Mouse (Mus musculus): Measurements from ENCODE around the gene Pnpo. TPM values are rescaled to one million over a fixed set of nuclear protein-coding genes. Genes with fewer than 3 reads are reported as not detected.

Pnpo gene
- total RNA-seq, 1 experiment, result 24.0 TPM

- H3K4me3 ChIP-seq (ENCODE audit: insufficient read depth in 1 of 2, low read depth in 1 of 2, low read length in 2 of 2, poor library complexity in 1 of 2, severe bottlenecking in 1 of 2), result peak overlapping the region; percentile 13 to 53; a peak in 3 of 4 replicates
- H3K36me3 ChIP-seq (ENCODE audit: control insufficient read depth, insufficient read depth, low read length, poor library complexity, severe bottlenecking), result peaks cover 59% of the 10 kb centered on the region
- in situ Hi-C loops (cut with MboI; ENCODE audit: low sequenced_read_pairs in 2 of 2, unreplicated experiment in 2 of 2), result no loop called here
- no peaks in the 10 kb centered on the region for H3K9me3 ChIP-seq (ENCODE audit: control insufficient read depth, insufficient read depth, low read depth, low read length)
- peak overlapping the region; percentile 74; the same call in 1 of the 2 replicates for H3K9ac ChIP-seq (ENCODE audit: insufficient read depth, low read depth, low read length, poor library complexity, severe bottlenecking)
- TF ChIP-seq ZNF384 (IDR thresholded peaks at IDR 0.05; ENCODE audit: low read depth, low read length) (no peak), CHD2 (IDR thresholded peaks at IDR 0.05; ENCODE audit: low read depth, low read length) (no peak), ZC3H11A (IDR thresholded peaks at IDR 0.05; ENCODE audit: borderline replicate concordance, low read depth, low read length) (no peak), MAFK (IDR thresholded peaks at IDR 0.05; ENCODE audit: insufficient read depth, low read depth, low read length) (no peak), HCFC1 (IDR thresholded peaks at IDR 0.05; ENCODE audit: borderline replicate concordance, insufficient read depth, low read length) (no peak)
- DNase-seq (ENCODE audit: low read depth, low spot score), result no peak
- peaks cover 9 to 20% of the 10 kb centered on the region in 2 experiments for H3K4me1 ChIP-seq (ENCODE audit: control insufficient read depth in 2 of 2, insufficient read depth in 2 of 2, low read length in 2 of 2, poor library complexity in 1 of 2)
- H3K27ac ChIP-seq (ENCODE audit: insufficient read depth, low read depth, low read length, poor library complexity, severe bottlenecking), result peak overlapping the region; percentile 8; the same call in 1 of the 2 replicates
Measured at GRCm38 (mm10) chr11:96955094-96955493, 11.3 kb upstream of the Pnpo start.

GRCm38 (mm10) chr11:96952896-96953295, 9.1 kb upstream of the Pnpo start:
- Histone ChIP-seq H3K27ac (ENCODE audit: insufficient read depth, low read depth, low read length, poor library complexity, severe bottlenecking) (no peak overlapping the region), H3K4me1 (ENCODE audit: control insufficient read depth in 2 of 2, insufficient read depth in 2 of 2, low read length in 2 of 2, poor library complexity in 1 of 2) (peaks cover 9 to 20% of the 10 kb centered on the region in 2 experiments), H3K4me3 (ENCODE audit: insufficient read depth in 1 of 2, low read depth in 1 of 2, low read length in 2 of 2, poor library complexity in 1 of 2, severe bottlenecking in 1 of 2) (no peak overlapping the region), H3K36me3 (ENCODE audit: control insufficient read depth, insufficient read depth, low read length, poor library complexity, severe bottlenecking) (peaks cover 44% of the 10 kb centered on the region), H3K9ac (ENCODE audit: insufficient read depth, low read depth, low read length, poor library complexity, severe bottlenecking) (no peak overlapping the region), H3K9me3 (ENCODE audit: control insufficient read depth, insufficient read depth, low read depth, low read length) (no peaks in the 10 kb centered on the region)
- no peak for DNase-seq (ENCODE audit: low read depth, low spot score)
- TF ChIP-seq ZNF384 (IDR thresholded peaks at IDR 0.05; ENCODE audit: low read depth, low read length), result no peak
- no peak for TF ChIP-seq ZC3H11A (IDR thresholded peaks at IDR 0.05; ENCODE audit: borderline replicate concordance, low read depth, low read length)
- in situ Hi-C loops (cut with MboI; ENCODE audit: low sequenced_read_pairs in 2 of 2, unreplicated experiment in 2 of 2), result no loop called here

DNA sequence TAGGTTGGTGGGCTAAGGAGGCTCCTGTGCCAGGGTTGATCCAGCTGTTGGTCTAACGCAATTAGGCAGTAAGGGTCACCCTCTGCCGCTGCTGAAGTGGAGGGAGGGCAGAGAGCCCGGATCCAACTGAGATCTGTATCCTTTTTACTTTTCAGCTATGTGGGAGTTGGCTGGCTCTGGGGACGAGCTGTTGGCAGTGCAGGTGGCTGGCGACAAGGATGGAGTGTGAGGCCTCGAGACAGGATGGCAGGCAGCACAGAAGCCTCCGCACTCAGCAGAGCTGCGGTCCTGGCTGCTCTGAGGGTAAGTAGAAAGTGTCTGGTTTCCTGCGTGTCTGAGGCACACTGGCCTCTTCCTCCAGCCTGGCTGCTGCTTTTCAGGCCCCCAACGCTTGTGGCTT, 8.6 kb upstream of the Pnpo start:
- Histone ChIP-seq H3K27ac (ENCODE audit: insufficient read depth, low read depth, low read length, poor library complexity, severe bottlenecking) (no peak overlapping the region), H3K36me3 (ENCODE audit: control insufficient read depth, insufficient read depth, low read length, poor library complexity, severe bottlenecking) (peaks cover 42% of the 10 kb centered on the region), H3K4me1 (ENCODE audit: control insufficient read depth in 2 of 2, insufficient read depth in 2 of 2, low read length in 2 of 2, poor library complexity in 1 of 2) (peaks cover 9 to 21% of the 10 kb centered on the region in 2 experiments), H3K9me3 (ENCODE audit: control insufficient read depth, insufficient read depth, low read depth, low read length) (no peaks in the 10 kb centered on the region), H3K4me3 (ENCODE audit: insufficient read depth in 1 of 2, low read depth in 1 of 2, low read length in 2 of 2, poor library complexity in 1 of 2, severe bottlenecking in 1 of 2) (no peak overlapping the region), H3K9ac (ENCODE audit: insufficient read depth, low read depth, low read length, poor library complexity, severe bottlenecking) (no peak overlapping the region)
- no peak for DNase-seq (ENCODE audit: low read depth, low spot score)
- in situ Hi-C loops (cut with MboI; ENCODE audit: low sequenced_read_pairs in 2 of 2, unreplicated experiment in 2 of 2), result no loop called here
- no peak for TF ChIP-seq HCFC1 (IDR thresholded peaks at IDR 0.05; ENCODE audit: borderline replicate concordance, insufficient read depth, low read length)
- TF ChIP-seq ZC3H11A (IDR thresholded peaks at IDR 0.05; ENCODE audit: borderline replicate concordance, low read depth, low read length), result no peak
- no peak for TF ChIP-seq MAFK (IDR thresholded peaks at IDR 0.05; ENCODE audit: insufficient read depth, low read depth, low read length)
- TF ChIP-seq CHD2 (IDR thresholded peaks at IDR 0.05; ENCODE audit: low read depth, low read length), result no peak
- TF ChIP-seq ZNF384 (IDR thresholded peaks at IDR 0.05; ENCODE audit: low read depth, low read length), result no peak

GRCm38 (mm10) chr11:96950767-96951166, 7.0 kb upstream of the Pnpo start:
- in situ Hi-C loops (cut with MboI; ENCODE audit: low sequenced_read_pairs in 2 of 2, unreplicated experiment in 2 of 2), result no loop called here
- no peak for DNase-seq (ENCODE audit: low read depth, low spot score)
- Histone ChIP-seq H3K36me3 (ENCODE audit: control insufficient read depth, insufficient read depth, low read length, poor library complexity, severe bottlenecking) (peaks cover 39% of the 10 kb centered on the region), H3K9ac (ENCODE audit: insufficient read depth, low read depth, low read length, poor library complexity, severe bottlenecking) (no peak overlapping the region), H3K4me3 (ENCODE audit: insufficient read depth in 1 of 2, low read depth in 1 of 2, low read length in 2 of 2, poor library complexity in 1 of 2, severe bottlenecking in 1 of 2) (no peak overlapping the region), H3K9me3 (ENCODE audit: control insufficient read depth, insufficient read depth, low read depth, low read length) (no peaks in the 10 kb centered on the region), H3K4me1 (ENCODE audit: control insufficient read depth in 2 of 2, insufficient read depth in 2 of 2, low read length in 2 of 2, poor library complexity in 1 of 2) (peaks cover 8 to 16% of the 10 kb centered on the region in 2 experiments; a peak in 3 of 4 replicates), H3K27ac (ENCODE audit: insufficient read depth, low read depth, low read length, poor library complexity, severe bottlenecking) (no peak overlapping the region)
- TF ChIP-seq ZNF384 (IDR thresholded peaks at IDR 0.05; ENCODE audit: low read depth, low read length), result peak; percentile 78
- TF ChIP-seq CHD2 (IDR thresholded peaks at IDR 0.05; ENCODE audit: low read depth, low read length), result no peak

- Histone ChIP-seq H3K4me3 (ENCODE audit: insufficient read depth in 1 of 2, low read depth in 1 of 2, low read length in 2 of 2, poor library complexity in 1 of 2, severe bottlenecking in 1 of 2) (no peak overlapping the region), H3K9me3 (ENCODE audit: control insufficient read depth, insufficient read depth, low read depth, low read length) (no peaks in the 10 kb centered on the region), H3K9ac (ENCODE audit: insufficient read depth, low read depth, low read length, poor library complexity, severe bottlenecking) (no peak overlapping the region), H3K27ac (ENCODE audit: insufficient read depth, low read depth, low read length, poor library complexity, severe bottlenecking) (no peak overlapping the region), H3K4me1 (ENCODE audit: control insufficient read depth in 2 of 2, insufficient read depth in 2 of 2, low read length in 2 of 2, poor library complexity in 1 of 2) (peaks cover 0 to 7% of the 10 kb centered on the region in 2 experiments; a peak in 1 of 4 replicates), H3K36me3 (ENCODE audit: control insufficient read depth, insufficient read depth, low read length, poor library complexity, severe bottlenecking) (peaks cover 14% of the 10 kb centered on the region)
- in situ Hi-C loops (cut with MboI; ENCODE audit: low sequenced_read_pairs in 2 of 2, unreplicated experiment in 2 of 2), result no loop called here
- no peak for DNase-seq (ENCODE audit: low read depth, low spot score)
- TF ChIP-seq ZC3H11A (IDR thresholded peaks at IDR 0.05; ENCODE audit: borderline replicate concordance, low read depth, low read length), result no peak
- TF ChIP-seq ZNF384 (IDR thresholded peaks at IDR 0.05; ENCODE audit: low read depth, low read length), result no peak
Measured at GRCm38 (mm10) chr11:96947849-96948248, 4.1 kb upstream of the Pnpo start.

All from ES-E14 (cell line).